Mouse (Mus musculus): ENCODE measurements at regions not wholly inside any gene's neighbourhood (a gene's known extent, or its start where the extent isn't known, plus 50 kb on each side); places are given as distances from the start of the nearest gene placed in this dataset.

GRCm38 (mm10) chr9:49962561-49963071 lies 163.9 kb upstream of the Ncam1 start:
- 10% methylated on average over 8 of the region's 8 CpGs for WGBS
- no peak for TF ChIP-seq POLR2A (IDR thresholded peaks at IDR 0.05; ENCODE audit: borderline replicate concordance, extremely low read depth, insufficient read depth, insufficient read length)
- no peaks in the 10 kb centered on the region for H3K36me3 ChIP-seq (ENCODE audit: control insufficient read depth, insufficient read depth, low read length)
- H3K4me3 ChIP-seq (replicated peaks; ENCODE audit: low read length) = no peak overlapping the region
- H3K4me1 ChIP-seq (ENCODE audit: control insufficient read depth, insufficient read depth, low read length) = peaks cover 22% of the 10 kb centered on the region
- H3K4me2 ChIP-seq (replicated peaks; ENCODE audit: low read depth, low read length, severe bottlenecking) = no peak overlapping the region
- no peaks in the 10 kb centered on the region for H3K27me3 ChIP-seq (ENCODE audit: control insufficient read depth, insufficient read depth, low read length)
- H3K9ac ChIP-seq (ENCODE audit: low read depth, low read length, severe bottlenecking) = no peak overlapping the region
- peak; percentile 44 for DNase-seq (ENCODE audit: low spot score)
- no peak overlapping the region for H3K27ac ChIP-seq (replicated peaks; ENCODE audit: low read depth, low read length)
- H3K9me3 ChIP-seq (ENCODE audit: control insufficient read depth, low read length) = no peaks in the 10 kb centered on the region
- no peak for ATAC-seq (ENCODE audit: low FRiP score, low read depth)

GRCm38 (mm10) chr9:49961965-49962364 lies 163.2 kb upstream of the Ncam1 start:
- Histone ChIP-seq H3K4me3 (replicated peaks; ENCODE audit: low read length) (no peak overlapping the region), H3K4me1 (ENCODE audit: control insufficient read depth, insufficient read depth, low read length) (peaks cover 22% of the 10 kb centered on the region), H3K4me2 (replicated peaks; ENCODE audit: low read depth, low read length, severe bottlenecking) (no peak overlapping the region), H3K27me3 (ENCODE audit: control insufficient read depth, insufficient read depth, low read length) (no peaks in the 10 kb centered on the region), H3K27ac (replicated peaks; ENCODE audit: low read depth, low read length) (no peak overlapping the region), H3K9ac (ENCODE audit: low read depth, low read length, severe bottlenecking) (no peak overlapping the region), H3K36me3 (ENCODE audit: control insufficient read depth, insufficient read depth, low read length) (no peaks in the 10 kb centered on the region), H3K9me3 (ENCODE audit: control insufficient read depth, low read length) (no peaks in the 10 kb centered on the region)
- no peak for ATAC-seq (ENCODE audit: low FRiP score, low read depth)
- 10% methylated on average over 3 of the region's 3 CpGs for WGBS
- DNase-seq (ENCODE audit: low spot score) = peak; percentile 40
- no peak for TF ChIP-seq POLR2A (IDR thresholded peaks at IDR 0.05; ENCODE audit: borderline replicate concordance, extremely low read depth, insufficient read depth, insufficient read length)

GRCm38 (mm10) chr9:49961329-49961728 lies 162.6 kb upstream of the Ncam1 start:
- no peaks in the 10 kb centered on the region for H3K27me3 ChIP-seq (ENCODE audit: control insufficient read depth, insufficient read depth, low read length)
- H3K4me2 ChIP-seq (replicated peaks; ENCODE audit: low read depth, low read length, severe bottlenecking) = no peak overlapping the region
- DNase-seq (ENCODE audit: low spot score) (no peak), ATAC-seq (ENCODE audit: low FRiP score, low read depth) (no peak)
- H3K4me3 ChIP-seq (replicated peaks; ENCODE audit: low read length) = no peak overlapping the region
- TF ChIP-seq POLR2A (IDR thresholded peaks at IDR 0.05; ENCODE audit: borderline replicate concordance, extremely low read depth, insufficient read depth, insufficient read length) = no peak
- 67% methylated on average over 5 of the region's 5 CpGs for WGBS
- no peak overlapping the region for H3K9ac ChIP-seq (ENCODE audit: low read depth, low read length, severe bottlenecking)
- H3K27ac ChIP-seq (replicated peaks; ENCODE audit: low read depth, low read length) = no peak overlapping the region
- H3K9me3 ChIP-seq (ENCODE audit: control insufficient read depth, low read length) = no peaks in the 10 kb centered on the region
- H3K4me1 ChIP-seq (ENCODE audit: control insufficient read depth, insufficient read depth, low read length) = peaks cover 22% of the 10 kb centered on the region
- no peaks in the 10 kb centered on the region for H3K36me3 ChIP-seq (ENCODE audit: control insufficient read depth, insufficient read depth, low read length)

GRCm38 (mm10) chr9:49959987-49960386 lies 161.3 kb upstream of the Ncam1 start:
- Histone ChIP-seq H3K9me3 (ENCODE audit: control insufficient read depth, low read length) (no peaks in the 10 kb centered on the region), H3K27me3 (ENCODE audit: control insufficient read depth, insufficient read depth, low read length) (no peaks in the 10 kb centered on the region), H3K36me3 (ENCODE audit: control insufficient read depth, insufficient read depth, low read length) (no peaks in the 10 kb centered on the region), H3K4me1 (ENCODE audit: control insufficient read depth, insufficient read depth, low read length) (peaks cover 22% of the 10 kb centered on the region), H3K27ac (replicated peaks; ENCODE audit: low read depth, low read length) (no peak overlapping the region), H3K4me3 (replicated peaks; ENCODE audit: low read length) (no peak overlapping the region), H3K9ac (ENCODE audit: low read depth, low read length, severe bottlenecking) (no peak overlapping the region), H3K4me2 (replicated peaks; ENCODE audit: low read depth, low read length, severe bottlenecking) (no peak overlapping the region)
- TF ChIP-seq POLR2A (IDR thresholded peaks at IDR 0.05; ENCODE audit: borderline replicate concordance, extremely low read depth, insufficient read depth, insufficient read length) = no peak
- DNase-seq (ENCODE audit: low spot score) (no peak), ATAC-seq (ENCODE audit: low FRiP score, low read depth) (no peak)
- WGBS = 49% methylated on average over 10 of the region's 10 CpGs

GRCm38 (mm10) chr9:49958890-49959289 lies 160.2 kb upstream of the Ncam1 start:
- Histone ChIP-seq H3K4me1 (ENCODE audit: control insufficient read depth, insufficient read depth, low read length) (peaks cover 22% of the 10 kb centered on the region), H3K27ac (replicated peaks; ENCODE audit: low read depth, low read length) (no peak overlapping the region), H3K9me3 (ENCODE audit: control insufficient read depth, low read length) (no peaks in the 10 kb centered on the region), H3K4me2 (replicated peaks; ENCODE audit: low read depth, low read length, severe bottlenecking) (no peak overlapping the region), H3K27me3 (ENCODE audit: control insufficient read depth, insufficient read depth, low read length) (no peaks in the 10 kb centered on the region), H3K4me3 (replicated peaks; ENCODE audit: low read length) (no peak overlapping the region), H3K36me3 (ENCODE audit: control insufficient read depth, insufficient read depth, low read length) (no peaks in the 10 kb centered on the region), H3K9ac (ENCODE audit: low read depth, low read length, severe bottlenecking) (no peak overlapping the region)
- WGBS = 46% methylated on average over 3 of the region's 3 CpGs
- TF ChIP-seq POLR2A (IDR thresholded peaks at IDR 0.05; ENCODE audit: borderline replicate concordance, extremely low read depth, insufficient read depth, insufficient read length) = no peak
- ATAC-seq (ENCODE audit: low FRiP score, low read depth) (no peak), DNase-seq (ENCODE audit: low spot score) (no peak)

- Histone ChIP-seq H3K4me3 (replicated peaks; ENCODE audit: low read length) (no peak overlapping the region), H3K4me2 (replicated peaks; ENCODE audit: low read depth, low read length, severe bottlenecking) (no peak overlapping the region), H3K4me1 (ENCODE audit: control insufficient read depth, insufficient read depth, low read length) (peaks cover 4% of the 10 kb centered on the region; the same call in 1 of the 2 replicates), H3K27me3 (ENCODE audit: control insufficient read depth, insufficient read depth, low read length) (no peaks in the 10 kb centered on the region), H3K36me3 (ENCODE audit: control insufficient read depth, insufficient read depth, low read length) (no peaks in the 10 kb centered on the region), H3K27ac (replicated peaks; ENCODE audit: low read depth, low read length) (no peak overlapping the region), H3K9me3 (ENCODE audit: control insufficient read depth, low read length) (no peaks in the 10 kb centered on the region), H3K9ac (ENCODE audit: low read depth, low read length, severe bottlenecking) (no peak overlapping the region)
- 53% methylated on average over 3 of the region's 3 CpGs for WGBS
- TF ChIP-seq POLR2A (IDR thresholded peaks at IDR 0.05; ENCODE audit: borderline replicate concordance, extremely low read depth, insufficient read depth, insufficient read length) = no peak
- no peak for ATAC-seq (ENCODE audit: low FRiP score, low read depth)
- no peak for DNase-seq (ENCODE audit: low spot score)
Observed at GRCm38 (mm10) chr9:49954601-49955000, 155.9 kb upstream of the Ncam1 start.

All from limb, embryonic 14.5 days (tissue).